Mouse (Mus musculus) 3134 (cell line): ENCODE measurements around the gene Mettl11b.

Experiments
- DNase-seq: peaks from one replicate; pipeline ENCODE4 v3.0.0-alpha.2; 2011; ENCODE audit warnings: low spot score; ENCODE audit not compliant: insufficient read length; ENCODE audit errors: extremely low read depth

Mettl11b gene

DNA sequence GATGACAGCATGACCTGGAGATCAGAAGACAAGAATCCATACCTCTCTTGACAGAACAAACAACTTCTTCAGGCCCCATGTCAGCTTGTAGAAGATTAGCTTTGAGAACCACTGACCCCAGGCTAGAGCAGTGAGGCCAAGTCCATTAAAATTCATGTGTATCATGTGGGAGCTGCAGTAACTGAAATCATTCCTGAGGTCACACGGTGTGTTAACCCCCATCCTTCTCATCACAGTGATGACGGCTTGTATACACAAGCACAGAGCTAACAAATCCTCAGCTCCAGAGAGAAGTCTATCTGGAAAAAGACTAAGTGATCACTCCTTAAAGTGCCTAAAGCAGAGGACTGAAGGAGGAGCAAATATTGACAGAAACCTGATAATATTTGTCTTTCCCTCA is 68.0 kb downstream of the Mettl11b start:
- no peak for DNase-seq

DNA sequence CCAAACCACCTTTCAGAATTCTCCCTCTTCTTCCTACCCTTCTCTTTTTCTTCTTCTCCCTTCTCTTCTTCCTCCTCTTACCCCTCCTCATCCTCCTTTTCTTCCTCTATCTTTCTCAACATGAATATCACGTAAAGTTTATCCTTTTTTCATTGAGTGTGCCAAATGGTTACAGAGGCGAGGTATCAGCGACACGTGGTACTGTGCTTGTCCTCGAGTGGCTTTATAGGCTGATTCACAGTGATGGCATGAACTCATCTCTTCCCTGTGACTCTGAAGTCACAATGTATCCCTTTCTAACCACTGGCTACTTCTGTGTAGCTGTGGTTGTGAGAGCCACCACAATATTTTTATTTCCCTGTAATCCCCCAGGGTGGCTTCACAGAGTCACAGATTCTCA is 68.6 kb downstream of the Mettl11b start:
- peak; percentile 19 for DNase-seq
